Mouse (Mus musculus) C2C12 (cell line): Measurements from ENCODE around the gene Capn1.

Experiments
- CTCF ChIP-seq: IDR thresholded peaks from one replicate; pipeline ENCODE4 v1.5.1; 2011; ENCODE audit not compliant: control insufficient read depth, insufficient read depth, insufficient read length
- USF1 ChIP-seq: IDR thresholded peaks from one replicate; pipeline ENCODE4 v1.6.1; 2011; ENCODE audit warnings: low read depth, mild to moderate bottlenecking, control low read depth, moderate library complexity

DNA sequence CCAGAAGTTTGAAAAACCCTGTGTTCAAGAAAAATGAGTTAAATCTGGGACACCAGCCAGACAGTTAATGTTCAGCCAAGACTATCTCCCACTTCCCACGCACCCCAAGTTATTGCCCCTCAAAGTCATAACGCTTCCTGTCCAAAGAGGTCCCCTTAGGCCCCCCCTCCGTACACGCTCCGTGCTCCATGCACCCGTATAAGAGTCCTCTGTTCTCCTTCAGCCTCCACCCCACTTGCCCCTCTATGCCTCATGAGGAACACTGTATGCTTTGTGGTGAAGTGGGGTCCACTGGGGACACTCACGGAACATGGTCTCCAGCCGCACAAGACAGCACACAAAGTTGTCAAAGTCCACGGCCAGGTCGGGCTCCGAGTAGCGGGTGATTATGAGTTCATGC lies 25.7 kb downstream of the Capn1 start:
- TF ChIP-seq USF1 (no peak), CTCF (no peak)
